Mouse (Mus musculus) kidney, embryonic 16.5 days (tissue): ENCODE results near the gene Myo10. TPM values are rescaled to one million over a fixed set of nuclear protein-coding genes. Genes with fewer than 3 reads are reported as not detected.

Source experiments
- ATAC-seq: fragments of 200-750 bp; cut with Nextera tagmentation; 2 replicates; pipeline ENCODE4 v1.8.0; 2017; ENCODE audit warnings: moderate TSS enrichment; ENCODE audit not compliant: low FRiP score, low TSS enrichment
- H3K27ac ChIP-seq: fragments of 300-500 bp; sonication (generic); 2 replicates; pipeline ENCODE4 v1.5.1; 2014; ENCODE audit warnings: low read length
- H3K27me3 ChIP-seq: fragments of 300-500 bp; sonication (generic); 2 replicates; pipeline ENCODE4 v1.6.1; 2014; ENCODE audit warnings: low read length, control low read depth, mixed read lengths; ENCODE audit not compliant: insufficient read depth
- H3K36me3 ChIP-seq: fragments of 300-500 bp; sonication (generic); 2 replicates; pipeline ENCODE4 v1.6.1; 2014; ENCODE audit warnings: low read length, control low read depth, mixed read lengths; ENCODE audit not compliant: insufficient read depth
- H3K4me1 ChIP-seq: fragments of 300-500 bp; sonication (generic); 2 replicates; pipeline ENCODE4 v1.6.1; 2014; ENCODE audit warnings: low read length, control low read depth, mixed read lengths; ENCODE audit not compliant: insufficient read depth
- H3K4me2 ChIP-seq: fragments of 300-500 bp; sonication (generic); replicated peaks from 2 replicates; pipeline ENCODE4 v1.6.1; 2014; ENCODE audit warnings: low read depth, low read length
- H3K4me3 ChIP-seq: fragments of 300-500 bp; sonication (generic); 2 replicates; pipeline ENCODE4 v1.5.1; 2014; ENCODE audit warnings: mild to moderate bottlenecking, low read length
- H3K9ac ChIP-seq: fragments of 300-500 bp; sonication (generic); replicated peaks from 2 replicates; pipeline ENCODE4 v1.6.1; 2014; ENCODE audit warnings: low read length
- H3K9me3 ChIP-seq: fragments of 300-500 bp; sonication (generic); 2 replicates; pipeline ENCODE4 v1.6.1; 2016; ENCODE audit warnings: low read length, control low read depth
- WGBS: fragments of 180-500 bp; shearing (Covaris S2); extraction: QIAGEN DNeasy Blood & Tissue Kit; methylation state at CpG from one replicate; pipeline ENCODE4 v1.1.7; 2014; 5-methylcytosine and 5-hydroxymethylcytosine counted together
- polyA plus RNA-seq: library from polyadenylated mRNA; unstranded; fragments of >200 nt; fragmentation: Nextera tagmentation; extraction: Ambion mirVana; gene quantifications from 2 replicates; pipeline ENCODE4 v1.2.1, GENCODE M21; 2015

Myo10 gene
- polyA plus RNA-seq, 1 experiment from 2014 or later, result 33.2 TPM

GRCm38 (mm10) chr15:25627012-25627411 lies 4.7 kb downstream of the Myo10 start:
- H3K27ac ChIP-seq, result no peak overlapping the region
- no peak overlapping the region for H3K4me3 ChIP-seq
- no peak for ATAC-seq
- no peaks in the 10 kb centered on the region for H3K9me3 ChIP-seq
- H3K27me3 ChIP-seq, result no peaks in the 10 kb centered on the region
- H3K36me3 ChIP-seq, result peaks cover 5% of the 10 kb centered on the region
- no peak overlapping the region for H3K4me2 ChIP-seq
- H3K4me1 ChIP-seq, result peaks cover 62% of the 10 kb centered on the region
- no peak overlapping the region for H3K9ac ChIP-seq
- WGBS, result 74% methylated on average over 7 of the region's 7 CpGs

DNA sequence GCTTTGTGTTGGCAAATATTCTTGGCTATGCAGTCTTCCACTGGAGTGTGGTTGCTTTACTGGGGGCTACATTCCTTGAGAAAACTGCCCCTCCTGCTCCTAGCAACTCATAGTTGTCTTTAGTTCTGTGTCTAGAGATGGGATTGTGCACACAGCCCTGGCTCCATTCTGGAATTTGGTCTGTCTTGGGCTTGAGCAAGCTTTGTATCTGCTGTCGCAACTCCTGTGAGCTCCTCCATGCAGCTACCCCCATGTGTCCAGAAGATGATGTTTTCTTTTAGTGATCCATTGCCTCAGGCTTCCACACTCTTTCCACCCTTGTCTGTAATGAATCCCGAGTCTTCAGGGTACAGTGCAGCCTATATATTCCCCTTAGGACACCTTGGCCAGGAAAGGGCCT lies 5.9 kb downstream of the Myo10 start:
- ATAC-seq, result no peak
- Histone ChIP-seq H3K9ac (no peak overlapping the region), H3K4me1 (peaks cover 74% of the 10 kb centered on the region), H3K27ac (no peak overlapping the region), H3K36me3 (peaks cover 5% of the 10 kb centered on the region), H3K27me3 (no peaks in the 10 kb centered on the region), H3K4me2 (no peak overlapping the region), H3K4me3 (no peak overlapping the region), H3K9me3 (no peaks in the 10 kb centered on the region)
- 84% methylated on average over 2 of the region's 2 CpGs for WGBS

GRCm38 (mm10) chr15:25630716-25631115 lies 8.4 kb downstream of the Myo10 start:
- ATAC-seq, result 0 out of 2 replicates have a peak, but pooled peaks have one; percentile 40
- H3K4me3 ChIP-seq, result no peak overlapping the region
- no peak overlapping the region for H3K4me2 ChIP-seq
- 29% methylated on average over 9 of the region's 9 CpGs for WGBS
- H3K27me3 ChIP-seq, result no peaks in the 10 kb centered on the region
- H3K9me3 ChIP-seq, result no peaks in the 10 kb centered on the region
- H3K9ac ChIP-seq, result no peak overlapping the region
- peaks cover 5% of the 10 kb centered on the region for H3K36me3 ChIP-seq
- no peak overlapping the region for H3K27ac ChIP-seq
- peaks cover 78% of the 10 kb centered on the region for H3K4me1 ChIP-seq

GRCm38 (mm10) chr15:25631332-25631731 lies 9.0 kb downstream of the Myo10 start:
- peaks cover 5% of the 10 kb centered on the region for H3K36me3 ChIP-seq
- no peak overlapping the region for H3K4me3 ChIP-seq
- no peak overlapping the region for H3K27ac ChIP-seq
- no peaks in the 10 kb centered on the region for H3K9me3 ChIP-seq
- no peak overlapping the region for H3K9ac ChIP-seq
- H3K27me3 ChIP-seq, result no peaks in the 10 kb centered on the region
- no peak overlapping the region for H3K4me2 ChIP-seq
- H3K4me1 ChIP-seq, result peaks cover 77% of the 10 kb centered on the region
- no peak for ATAC-seq
- 74% methylated on average over 6 of the region's 6 CpGs for WGBS

GRCm38 (mm10) chr15:25632902-25633301 lies 10.6 kb downstream of the Myo10 start:
- Histone ChIP-seq H3K27me3 (no peaks in the 10 kb centered on the region), H3K9me3 (no peaks in the 10 kb centered on the region), H3K36me3 (peaks cover 5% of the 10 kb centered on the region), H3K4me1 (peaks cover 77% of the 10 kb centered on the region), H3K4me3 (no peak overlapping the region), H3K4me2 (no peak overlapping the region), H3K27ac (no peak overlapping the region), H3K9ac (no peak overlapping the region)
- ATAC-seq, result no peak
- 70% methylated on average over 11 of the region's 11 CpGs for WGBS

GRCm38 (mm10) chr15:25633674-25634340 lies 11.5 kb downstream of the Myo10 start:
- Histone ChIP-seq H3K9ac (no peak overlapping the region), H3K27me3 (no peaks in the 10 kb centered on the region), H3K4me3 (no peak overlapping the region), H3K4me1 (peaks cover 78% of the 10 kb centered on the region), H3K36me3 (no peaks in the 10 kb centered on the region), H3K9me3 (no peaks in the 10 kb centered on the region), H3K4me2 (no peak overlapping the region), H3K27ac (no peak overlapping the region)
- ATAC-seq, result no peak
- 74% methylated on average over 13 of the region's 13 CpGs for WGBS

GRCm38 (mm10) chr15:25637727-25638126 lies 15.4 kb downstream of the Myo10 start:
- H3K9ac ChIP-seq, result no peak overlapping the region
- whole genome bisulfite sequencing, result 31% methylated on average over 9 of the region's 9 CpGs
- no peaks in the 10 kb centered on the region for H3K9me3 ChIP-seq
- no peak overlapping the region for H3K4me2 ChIP-seq
- no peak overlapping the region for H3K4me3 ChIP-seq
- H3K27ac ChIP-seq, result peak overlapping the region; percentile 47
- no peaks in the 10 kb centered on the region for H3K27me3 ChIP-seq
- H3K4me1 ChIP-seq, result peaks cover 68% of the 10 kb centered on the region
- H3K36me3 ChIP-seq, result no peaks in the 10 kb centered on the region
- ATAC-seq, result peak; percentile 60

DNA sequence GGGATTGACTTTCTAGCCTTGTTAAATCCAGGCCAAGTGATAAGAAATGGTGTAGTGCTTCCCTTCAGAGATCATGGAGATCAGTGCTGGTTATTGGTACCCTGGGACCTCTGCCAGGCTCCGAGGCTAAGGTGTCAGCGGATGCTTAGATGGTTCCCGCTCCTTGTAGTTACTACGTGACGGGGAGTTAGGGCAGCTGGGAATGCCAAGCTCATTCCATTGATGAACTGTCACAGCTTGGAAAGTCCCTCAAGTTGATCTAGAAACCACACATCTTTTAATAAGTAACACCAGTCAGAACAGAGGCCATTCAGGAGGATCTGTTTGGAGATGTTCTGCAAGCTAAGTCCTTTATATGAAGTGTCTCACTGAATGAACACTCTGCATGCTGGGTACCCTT lies 16.9 kb downstream of the Myo10 start:
- 80% methylated on average over 5 of the region's 5 CpGs for WGBS
- H3K27ac ChIP-seq, result no peak overlapping the region
- no peaks in the 10 kb centered on the region for H3K9me3 ChIP-seq
- no peak overlapping the region for H3K9ac ChIP-seq
- H3K27me3 ChIP-seq, result no peaks in the 10 kb centered on the region
- H3K36me3 ChIP-seq, result no peaks in the 10 kb centered on the region
- no peak overlapping the region for H3K4me3 ChIP-seq
- no peak overlapping the region for H3K4me2 ChIP-seq
- peaks cover 68% of the 10 kb centered on the region for H3K4me1 ChIP-seq
- ATAC-seq, result no peak

GRCm38 (mm10) chr15:25640840-25641752 lies 18.8 kb downstream of the Myo10 start:
- WGBS, result 62% methylated on average over 12 of the region's 12 CpGs
- Histone ChIP-seq H3K27me3 (no peaks in the 10 kb centered on the region), H3K4me3 (no peak overlapping the region), H3K9me3 (no peaks in the 10 kb centered on the region), H3K4me2 (no peak overlapping the region), H3K9ac (no peak overlapping the region), H3K27ac (peak overlapping the region; percentile 3; the same call in 1 of the 2 replicates), H3K36me3 (no peaks in the 10 kb centered on the region), H3K4me1 (peaks cover 60% of the 10 kb centered on the region)
- ATAC-seq, result no peak
